ENCODE assay signal across 23 mouse cellular contexts in the genomic region with DNA sequence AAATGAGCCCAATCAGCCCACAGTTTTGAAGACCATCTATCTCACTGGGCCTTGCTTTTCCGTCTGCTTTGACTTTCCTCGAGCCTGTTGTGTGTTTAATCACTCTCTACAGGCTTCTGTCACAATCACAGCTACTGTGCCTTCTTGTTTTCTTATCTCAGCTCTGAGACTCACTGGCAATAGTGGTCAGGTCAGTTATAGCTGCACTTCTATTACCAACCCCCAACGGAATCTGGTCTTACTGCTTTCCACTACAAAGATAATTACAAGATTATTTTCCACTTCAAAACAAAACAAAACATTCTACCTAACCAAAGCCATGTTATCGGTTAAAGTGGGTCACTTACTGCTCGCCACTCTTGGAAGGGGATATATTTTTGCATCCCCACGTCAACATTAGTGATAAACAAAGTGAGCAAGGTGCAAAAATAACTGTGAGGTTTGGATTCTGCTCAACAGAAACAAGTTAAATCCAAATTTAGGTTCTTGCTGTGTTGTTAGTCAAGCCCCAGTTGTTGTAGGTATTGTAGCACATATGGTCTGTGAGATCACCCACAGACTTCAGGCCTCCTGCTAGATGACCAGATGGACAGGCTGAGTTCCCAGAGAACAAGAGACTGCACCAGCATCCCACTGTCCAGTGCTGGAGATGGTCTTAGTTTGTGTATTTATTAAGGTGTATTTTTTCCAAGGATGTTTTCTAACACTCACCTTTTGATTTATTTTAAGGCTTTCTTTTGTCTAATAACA.
DNase-seq lines count a peak whose midpoint lies in the region; ATAC-seq and TF ChIP-seq lines count a peak whose summit lies in the region.
"Had no signal": no experiment of that assay in that cellular context is flagged by ENCODE, and none has a peak within 500 bp of the region (broad histone marks: within the 10 kb centered on the region; RNA-seq: fewer than 3 reads in every experiment).

No protein-coding gene starts in this region.

- DNase-seq in left cerebral cortex, postnatal 4 days, result peak; percentile 15
- DNase-seq in left cerebral cortex, postnatal 14 days (ENCODE audit: low spot score in 2 of 2), result no peak
- peak; percentile 81 for DNase-seq in cerebellum, adult 8-10 months
- DNase-seq in heart, postnatal 0 days (ENCODE audit: low spot score), result peak; percentile 23
- DNase-seq in urinary bladder, postnatal 25 days (ENCODE audit: low spot score), result no peak
- no peak for DNase-seq in T-cell, adult 2 months (ENCODE audit: low spot score)
- DNase-seq: adrenal gland, adult 8-10 months; gastrocnemius, postnatal 10 days; kidney, adult 2 months; kidney, postnatal 14 days; liver, postnatal 0 days; lung, postnatal 10 days; right cerebral cortex, postnatal 14 days; spleen, adult 18-20 months; thymus, postnatal 36 days had no signal

- peak; percentile 58; the same call in 1 of the 2 replicates for TF ChIP-seq EP300 in heart, postnatal 0 days (IDR thresholded peaks at IDR 0.05; ENCODE audit: low read depth)

- peak overlapping the region; percentile 26; the same call in 1 of the 2 replicates for H3K4me2 ChIP-seq in heart, embryonic 12.5 days
- no peak overlapping the region for H3K4me2 ChIP-seq in heart, embryonic 11.5 days
- H3K4me2 ChIP-seq in heart, postnatal 0 days (ENCODE audit: low read depth, low read length), result no peak overlapping the region
- H3K4me2 ChIP-seq: forebrain, embryonic 12.5 days; midbrain, embryonic 15.5 days; neural tube, embryonic 15.5 days had no signal

- H3K27ac ChIP-seq in heart, embryonic 12.5 days (ENCODE audit: poor library complexity, severe bottlenecking), result peak overlapping the region; percentile 60
- no peak overlapping the region for H3K27ac ChIP-seq in heart, embryonic 11.5 days (ENCODE audit: low read depth, low read length)
- H3K27ac ChIP-seq in heart, postnatal 0 days (ENCODE audit: low read depth), result no peak overlapping the region; the same call in 1 of the 2 replicates
- H3K27ac ChIP-seq: embryonic facial prominence, embryonic 10.5 days; forebrain, embryonic 12.5 days; limb, embryonic 10.5 days; midbrain, embryonic 15.5 days; neural tube, embryonic 15.5 days had no signal

- ATAC-seq in heart, embryonic 12.5 days (ENCODE audit: insufficient number of reproducible peaks, low FRiP score), result peak; percentile 64
- no peak for ATAC-seq in heart, embryonic 11.5 days (replicated peaks; ENCODE audit: insufficient number of reproducible peaks, low FRiP score, low TSS enrichment)
- peak; percentile 63 for ATAC-seq in heart, postnatal 0 days (ENCODE audit: insufficient read depth, low read depth)
- ATAC-seq: inflammation-experienced regulatory T-cells, adult 6 months; liver, postnatal 0 days; midbrain, embryonic 15.5 days had no signal

- H3K27me3 ChIP-seq in heart, embryonic 12.5 days (replicated peaks), result no peaks in the 10 kb centered on the region
- no peaks in the 10 kb centered on the region for H3K27me3 ChIP-seq in heart, embryonic 11.5 days (ENCODE audit: control insufficient read depth, insufficient read depth, low read length)
- no peaks in the 10 kb centered on the region for H3K27me3 ChIP-seq in heart, postnatal 0 days (ENCODE audit: control insufficient read depth, insufficient read depth, low read length)
- H3K27me3 ChIP-seq: forebrain, embryonic 12.5 days; midbrain, embryonic 15.5 days; neural tube, embryonic 15.5 days had no signal

- whole genome bisulfite sequencing in heart, embryonic 12.5 days, result 12% methylated on average over 6 of the region's 6 CpGs
- 20% methylated on average over 6 of the region's 6 CpGs for WGBS in heart, embryonic 11.5 days (ENCODE audit: insufficient replicate concordance)
- WGBS in heart, postnatal 0 days, result 13% methylated on average over 6 of the region's 6 CpGs

- no peak overlapping the region for H3K9ac ChIP-seq in heart, embryonic 12.5 days
- no peak overlapping the region for H3K9ac ChIP-seq in heart, embryonic 11.5 days (ENCODE audit: low read depth, low read length)
- H3K9ac ChIP-seq in heart, postnatal 0 days (replicated peaks; ENCODE audit: low read depth, low read length), result no peak overlapping the region
- H3K9ac ChIP-seq: forebrain, embryonic 12.5 days; liver, postnatal 0 days; midbrain, embryonic 15.5 days; neural tube, embryonic 15.5 days had no signal

- TF ChIP-seq CTCF in heart, postnatal 0 days (IDR thresholded peaks at IDR 0.05; ENCODE audit: low read depth), result no peak

- no peaks in the 10 kb centered on the region for H3K9me3 ChIP-seq in heart, embryonic 12.5 days (replicated peaks)
- H3K9me3 ChIP-seq in heart, embryonic 11.5 days (replicated peaks; ENCODE audit: control insufficient read depth, low read length), result no peaks in the 10 kb centered on the region
- no peaks in the 10 kb centered on the region for H3K9me3 ChIP-seq in heart, postnatal 0 days (replicated peaks; ENCODE audit: control insufficient read depth, low read length)
- H3K9me3 ChIP-seq: embryonic facial prominence, embryonic 10.5 days; forebrain, embryonic 12.5 days; limb, embryonic 10.5 days; midbrain, embryonic 15.5 days; neural tube, embryonic 15.5 days had no signal

- intact Hi-C loops in left cerebral cortex, postnatal 4 days (cut with DNase I), result no loop called here
- intact Hi-C loops in left cerebral cortex, postnatal 14 days (cut with DNase I), result no loop called here

- H3K4me1 ChIP-seq in heart, embryonic 12.5 days (replicated peaks), result peaks cover 11% of the 10 kb centered on the region
- no peaks in the 10 kb centered on the region for H3K4me1 ChIP-seq in heart, embryonic 11.5 days (ENCODE audit: control insufficient read depth, insufficient read depth, low read length)
- peaks cover 6% of the 10 kb centered on the region; the same call in 1 of the 2 replicates for H3K4me1 ChIP-seq in heart, postnatal 0 days (ENCODE audit: control insufficient read depth, insufficient read depth)
- H3K4me1 ChIP-seq: embryonic facial prominence, embryonic 10.5 days; forebrain, embryonic 12.5 days; limb, embryonic 10.5 days; midbrain, embryonic 15.5 days; neural tube, embryonic 15.5 days had no signal

- H3K36me3 ChIP-seq in heart, embryonic 12.5 days, result no peaks in the 10 kb centered on the region
- H3K36me3 ChIP-seq in heart, embryonic 11.5 days (ENCODE audit: control insufficient read depth, insufficient read depth, low read length), result no peaks in the 10 kb centered on the region
- no peaks in the 10 kb centered on the region for H3K36me3 ChIP-seq in heart, postnatal 0 days (replicated peaks; ENCODE audit: control insufficient read depth, insufficient read depth, low read length)
- H3K36me3 ChIP-seq: embryonic facial prominence, embryonic 10.5 days; forebrain, embryonic 12.5 days; limb, embryonic 10.5 days; midbrain, embryonic 15.5 days; neural tube, embryonic 15.5 days had no signal

- no peak overlapping the region for H3K4me3 ChIP-seq in heart, embryonic 12.5 days
- no peak overlapping the region for H3K4me3 ChIP-seq in heart, embryonic 11.5 days (ENCODE audit: low read depth, low read length)
- no peak overlapping the region for H3K4me3 ChIP-seq in heart, postnatal 0 days (ENCODE audit: low read depth, low read length)
- H3K4me3 ChIP-seq: embryonic facial prominence, embryonic 10.5 days; forebrain, embryonic 12.5 days; limb, embryonic 10.5 days; midbrain, embryonic 15.5 days; neural tube, embryonic 15.5 days had no signal

Comparison
In these comparisons a context has a peak if more than half of its experiments do, and no peak if none do; other contexts are left out.
1. DNase-seq: peak in left cerebral cortex, postnatal 4 days (single experiment), cerebellum, adult 8-10 months (single experiment) and heart, postnatal 0 days (single experiment); none in left cerebral cortex, postnatal 14 days (0 of 2), urinary bladder, postnatal 25 days (single experiment) and T-cell, adult 2 months (single experiment).